Mouse (Mus musculus): Measurements from ENCODE around the gene Dpf3.

GRCm38 (mm10) chr12:83470085-83470484 lies 17.4 kb downstream of the Dpf3 start:
- no peak for TF ChIP-seq CTCF (IDR thresholded peaks at IDR 0.05; ENCODE audit: extremely low read depth, insufficient read depth, insufficient read length, insufficient replicate concordance)
- TF ChIP-seq POLR2A (IDR thresholded peaks at IDR 0.05; ENCODE audit: low read depth, low read length): no peak
